Mouse (Mus musculus) liver, adult 2 months (tissue): Measurements from ENCODE around the gene Mecom.

Experiments used
- CTCF ChIP-seq: fragments of 200-500 bp; IDR thresholded peaks from 2 replicates; pipeline ENCODE4 v1.5.1; 2011; ENCODE audit warnings: low read depth, low read length, control low read depth
- POLR2A ChIP-seq: fragments of 200-500 bp; IDR thresholded peaks from 2 replicates; pipeline ENCODE4 v1.6.1; 2011; ENCODE audit warnings: low read length, control low read depth; ENCODE audit not compliant: insufficient read depth; ENCODE audit errors: extremely low read depth

DNA sequence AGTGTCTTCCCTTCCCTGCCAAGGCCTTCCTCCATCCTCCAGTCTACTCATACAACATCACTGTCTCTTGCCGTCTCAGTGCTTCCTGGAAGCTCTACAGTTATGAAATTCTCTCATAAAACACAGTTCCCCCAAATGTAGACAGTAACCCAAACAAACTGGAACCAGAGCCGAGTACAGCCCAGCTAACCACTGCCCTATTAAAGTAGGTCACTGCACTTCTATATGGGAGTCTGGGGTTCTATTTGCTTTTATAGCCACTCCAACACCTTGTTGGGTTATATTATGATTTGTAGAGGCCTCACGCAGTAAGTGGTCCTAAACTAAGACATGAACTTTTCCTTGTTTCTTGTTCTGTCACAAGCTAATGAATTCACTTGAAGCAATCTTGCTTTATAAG, 380.8 kb downstream of the Mecom start:
- TF ChIP-seq CTCF (no peak), POLR2A (no peak)
